Mouse (Mus musculus): ENCODE results near the gene Trak2. TPM values are rescaled to one million over a fixed set of nuclear protein-coding genes. Genes with fewer than 3 reads are reported as not detected.
"Not testable (repeated sequence)": the region's sequence is repeated elsewhere in the genome, so short reads cannot be mapped to it uniquely, and the experiment has no call there.

Trak2 gene
- polyA plus RNA-seq, 1 experiment from 2014 or later, result 17.3 TPM

GRCm38 (mm10) chr1:58909636-58910272 is 63.5 kb downstream of the Trak2 start:
- Histone ChIP-seq H3K9me3 (replicated peaks; ENCODE audit: control insufficient read depth, low read length, poor library complexity, severe bottlenecking) (no peaks in the 10 kb centered on the region), H3K4me2 (ENCODE audit: low read length) (no peak overlapping the region), H3K36me3 (ENCODE audit: control insufficient read depth, insufficient read depth, low read length) (peaks cover 37% of the 10 kb centered on the region), H3K4me1 (ENCODE audit: control insufficient read depth, insufficient read depth, low read length) (no peaks in the 10 kb centered on the region), H3K27ac (ENCODE audit: low read length) (no peak overlapping the region), H3K9ac (ENCODE audit: low read depth, low read length) (no peak overlapping the region), H3K27me3 (ENCODE audit: control insufficient read depth, insufficient read depth, low read depth, low read length) (no peaks in the 10 kb centered on the region), H3K4me3 (ENCODE audit: low read depth, low read length) (no peak overlapping the region)
- ATAC-seq, result no peak
- WGBS, result 93% methylated on average over 12 of the region's 12 CpGs

GRCm38 (mm10) chr1:58903681-58904080 is 69.5 kb downstream of the Trak2 start:
- no peaks in the 10 kb centered on the region for H3K9me3 ChIP-seq (replicated peaks; ENCODE audit: control insufficient read depth, low read length, poor library complexity, severe bottlenecking)
- H3K27ac ChIP-seq (ENCODE audit: low read length), result no peak overlapping the region
- no peaks in the 10 kb centered on the region for H3K4me1 ChIP-seq (ENCODE audit: control insufficient read depth, insufficient read depth, low read length)
- H3K9ac ChIP-seq (ENCODE audit: low read depth, low read length), result no peak overlapping the region
- no peak for ATAC-seq
- H3K27me3 ChIP-seq (ENCODE audit: control insufficient read depth, insufficient read depth, low read depth, low read length), result no peaks in the 10 kb centered on the region
- H3K36me3 ChIP-seq (ENCODE audit: control insufficient read depth, insufficient read depth, low read length), result peaks cover 19% of the 10 kb centered on the region
- H3K4me2 ChIP-seq (ENCODE audit: low read length), result no peak overlapping the region
- no peak overlapping the region for H3K4me3 ChIP-seq (ENCODE audit: low read depth, low read length)
- 88% methylated on average over 9 of the region's 9 CpGs for WGBS

- H3K4me2 ChIP-seq (ENCODE audit: low read length); H3K9ac ChIP-seq (ENCODE audit: low read depth, low read length); H3K4me1 ChIP-seq (ENCODE audit: control insufficient read depth, insufficient read depth, low read length); H3K36me3 ChIP-seq (ENCODE audit: control insufficient read depth, insufficient read depth, low read length); H3K27ac ChIP-seq (ENCODE audit: low read length); H3K9me3 ChIP-seq (replicated peaks; ENCODE audit: control insufficient read depth, low read length, poor library complexity, severe bottlenecking); H3K4me3 ChIP-seq (ENCODE audit: low read depth, low read length); H3K27me3 ChIP-seq (ENCODE audit: control insufficient read depth, insufficient read depth, low read depth, low read length): not testable (repeated sequence)
- WGBS, result 27% methylated on average over 3 of the region's 3 CpGs
- ATAC-seq, result peak; percentile 28; the same call in 1 of the 2 replicates
These were observed 75.7 kb downstream of the Trak2 start for GRCm38 (mm10) chr1:58897561-58897960.

GRCm38 (mm10) chr1:58892386-58892785 is 80.8 kb downstream of the Trak2 start:
- H3K4me2 ChIP-seq (ENCODE audit: low read length); H3K27ac ChIP-seq (ENCODE audit: low read length); H3K4me1 ChIP-seq (ENCODE audit: control insufficient read depth, insufficient read depth, low read length); H3K36me3 ChIP-seq (ENCODE audit: control insufficient read depth, insufficient read depth, low read length); H3K4me3 ChIP-seq (ENCODE audit: low read depth, low read length); H3K27me3 ChIP-seq (ENCODE audit: control insufficient read depth, insufficient read depth, low read depth, low read length); H3K9me3 ChIP-seq (replicated peaks; ENCODE audit: control insufficient read depth, low read length, poor library complexity, severe bottlenecking); ATAC-seq; H3K9ac ChIP-seq (ENCODE audit: low read depth, low read length): not testable (repeated sequence)
- WGBS, result 92% methylated on average over 7 of the region's 8 CpGs

GRCm38 (mm10) chr1:58891481-58892170 is 81.6 kb downstream of the Trak2 start:
- not testable (repeated sequence) for H3K27me3 ChIP-seq (ENCODE audit: control insufficient read depth, insufficient read depth, low read depth, low read length); H3K4me1 ChIP-seq (ENCODE audit: control insufficient read depth, insufficient read depth, low read length); H3K4me2 ChIP-seq (ENCODE audit: low read length); ATAC-seq; H3K36me3 ChIP-seq (ENCODE audit: control insufficient read depth, insufficient read depth, low read length); H3K4me3 ChIP-seq (ENCODE audit: low read depth, low read length); H3K9ac ChIP-seq (ENCODE audit: low read depth, low read length); H3K9me3 ChIP-seq (replicated peaks; ENCODE audit: control insufficient read depth, low read length, poor library complexity, severe bottlenecking); H3K27ac ChIP-seq (ENCODE audit: low read length)
- WGBS, result 96% methylated on average over 2 of the region's 2 CpGs

- not testable (repeated sequence) for H3K9me3 ChIP-seq (replicated peaks; ENCODE audit: control insufficient read depth, low read length, poor library complexity, severe bottlenecking); ATAC-seq; H3K27ac ChIP-seq (ENCODE audit: low read length); H3K9ac ChIP-seq (ENCODE audit: low read depth, low read length); H3K4me2 ChIP-seq (ENCODE audit: low read length); H3K4me3 ChIP-seq (ENCODE audit: low read depth, low read length); H3K27me3 ChIP-seq (ENCODE audit: control insufficient read depth, insufficient read depth, low read depth, low read length); H3K36me3 ChIP-seq (ENCODE audit: control insufficient read depth, insufficient read depth, low read length); H3K4me1 ChIP-seq (ENCODE audit: control insufficient read depth, insufficient read depth, low read length)
- 81% methylated on average over 4 of the region's 5 CpGs for WGBS
These were observed 82.4 kb downstream of the Trak2 start for GRCm38 (mm10) chr1:58890697-58891290.

GRCm38 (mm10) chr1:58889826-58890546 is 83.2 kb downstream of the Trak2 start:
- ATAC-seq, result no peak
- Histone ChIP-seq H3K36me3 (ENCODE audit: control insufficient read depth, insufficient read depth, low read length) (no peaks in the 10 kb centered on the region), H3K4me3 (ENCODE audit: low read depth, low read length) (no peak overlapping the region), H3K9me3 (replicated peaks; ENCODE audit: control insufficient read depth, low read length, poor library complexity, severe bottlenecking) (no peaks in the 10 kb centered on the region), H3K27me3 (ENCODE audit: control insufficient read depth, insufficient read depth, low read depth, low read length) (no peaks in the 10 kb centered on the region), H3K27ac (ENCODE audit: low read length) (no peak overlapping the region), H3K9ac (ENCODE audit: low read depth, low read length) (no peak overlapping the region), H3K4me2 (ENCODE audit: low read length) (no peak overlapping the region), H3K4me1 (ENCODE audit: control insufficient read depth, insufficient read depth, low read length) (no peaks in the 10 kb centered on the region)
- WGBS, result 78% methylated on average over 5 of the region's 5 CpGs

GRCm38 (mm10) chr1:58885646-58886045 is 87.6 kb downstream of the Trak2 start:
- H3K36me3 ChIP-seq (ENCODE audit: control insufficient read depth, insufficient read depth, low read length), result no peaks in the 10 kb centered on the region
- H3K27ac ChIP-seq (ENCODE audit: low read length), result no peak overlapping the region
- ATAC-seq, result no peak
- H3K4me2 ChIP-seq (ENCODE audit: low read length), result no peak overlapping the region
- no peaks in the 10 kb centered on the region for H3K9me3 ChIP-seq (replicated peaks; ENCODE audit: control insufficient read depth, low read length, poor library complexity, severe bottlenecking)
- no peak overlapping the region for H3K9ac ChIP-seq (ENCODE audit: low read depth, low read length)
- no peaks in the 10 kb centered on the region for H3K27me3 ChIP-seq (ENCODE audit: control insufficient read depth, insufficient read depth, low read depth, low read length)
- H3K4me1 ChIP-seq (ENCODE audit: control insufficient read depth, insufficient read depth, low read length), result no peaks in the 10 kb centered on the region
- H3K4me3 ChIP-seq (ENCODE audit: low read depth, low read length), result no peak overlapping the region
- 78% methylated on average over 4 of the region's 4 CpGs for WGBS

- 89% methylated on average over 9 of the region's 9 CpGs for WGBS
- not testable (repeated sequence) for H3K27me3 ChIP-seq (ENCODE audit: control insufficient read depth, insufficient read depth, low read depth, low read length); H3K4me3 ChIP-seq (ENCODE audit: low read depth, low read length); H3K9ac ChIP-seq (ENCODE audit: low read depth, low read length); H3K4me2 ChIP-seq (ENCODE audit: low read length); H3K27ac ChIP-seq (ENCODE audit: low read length); ATAC-seq; H3K9me3 ChIP-seq (replicated peaks; ENCODE audit: control insufficient read depth, low read length, poor library complexity, severe bottlenecking); H3K36me3 ChIP-seq (ENCODE audit: control insufficient read depth, insufficient read depth, low read length); H3K4me1 ChIP-seq (ENCODE audit: control insufficient read depth, insufficient read depth, low read length)
These were observed 90.0 kb downstream of the Trak2 start for GRCm38 (mm10) chr1:58883279-58883678.
